Mouse (Mus musculus): ENCODE results near the gene Wdr13. TPM values are rescaled to one million over a fixed set of nuclear protein-coding genes. Genes with fewer than 3 reads are reported as not detected.
A peak's percentile ranks its signal among the peaks of the same experiment; 100 is the strongest.
"Not testable (repeated sequence)": the region's sequence is repeated elsewhere in the genome, so short reads cannot be mapped to it uniquely, and the experiment has no call there.

Gene Wdr13
- polyA plus RNA-seq, 1 experiment from 2014 or later = 15.6 TPM

- Histone ChIP-seq H3K4me3 (ENCODE audit: low read depth, low read length) (no peak overlapping the region), H3K9ac (ENCODE audit: low read length) (no peak overlapping the region), H3K9me3 (ENCODE audit: control insufficient read depth, low read length) (no peaks in the 10 kb centered on the region), H3K27me3 (ENCODE audit: control insufficient read depth, insufficient read depth, low read length) (no peaks in the 10 kb centered on the region), H3K4me1 (replicated peaks; ENCODE audit: control insufficient read depth, insufficient read depth) (no peaks in the 10 kb centered on the region), H3K36me3 (ENCODE audit: control insufficient read depth, insufficient read depth, low read length) (no peaks in the 10 kb centered on the region), H3K4me2 (replicated peaks; ENCODE audit: low read depth) (no peak overlapping the region), H3K27ac (replicated peaks) (no peak overlapping the region)
- no peak for ATAC-seq (ENCODE audit: low FRiP score, low TSS enrichment)
- peak; percentile 16 for DNase-seq (ENCODE audit: low spot score)
- WGBS = 27% methylated on average over 3 of the region's 3 CpGs
- TF ChIP-seq CTCF (IDR thresholded peaks at IDR 0.05; ENCODE audit: low read depth) (peak; percentile 56), EP300 (optimal IDR thresholded peaks at IDR 0.05) (no peak)
Measured at GRCm38 (mm10) chrX:8101017-8101416, 31.7 kb downstream of the Wdr13 start.

DNA sequence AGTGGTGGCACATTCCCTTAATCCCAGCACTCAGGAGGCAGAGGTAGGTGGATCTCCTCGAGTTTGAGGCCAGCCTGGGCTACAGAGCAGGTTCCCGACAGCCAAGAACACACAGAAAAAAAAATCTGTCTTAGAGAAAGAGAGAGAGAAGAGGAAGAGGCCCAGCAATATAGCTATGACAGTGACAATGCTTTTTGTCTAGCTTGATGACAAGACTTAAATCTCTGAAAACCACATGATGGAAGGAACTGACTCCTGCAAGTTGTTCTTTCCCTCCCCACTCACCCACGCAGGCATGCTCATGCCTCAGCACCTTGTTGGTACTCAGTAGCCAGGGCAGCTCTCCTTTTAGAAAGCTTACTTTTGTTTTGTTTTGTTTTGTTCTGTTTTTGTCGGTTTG is 33.3 kb downstream of the Wdr13 start:
- no peak overlapping the region for H3K27ac ChIP-seq (replicated peaks)
- ATAC-seq (ENCODE audit: low FRiP score, low TSS enrichment) = no peak

DNA sequence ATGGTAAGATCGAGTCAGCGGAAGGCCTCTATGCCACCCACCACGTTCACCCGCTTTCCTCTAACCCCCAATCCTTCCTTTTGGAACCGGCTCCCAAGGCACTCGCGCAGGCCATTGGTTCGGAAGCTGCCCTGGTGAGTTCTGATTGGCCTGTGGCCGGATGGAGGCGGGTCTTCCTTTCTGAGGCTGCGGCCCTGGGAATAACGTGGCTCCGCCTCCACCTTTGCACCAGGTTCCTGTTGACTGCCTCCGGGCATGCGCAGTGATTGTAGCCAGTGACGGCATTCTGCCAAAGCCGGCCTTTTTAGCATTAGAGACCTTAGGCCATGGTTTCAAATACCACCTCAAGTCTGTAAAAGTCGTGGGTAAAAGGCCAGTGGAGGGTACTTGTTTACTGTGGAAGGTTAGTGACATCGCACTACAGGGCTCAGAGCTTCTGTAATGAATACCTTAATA is 35.9 kb downstream of the Wdr13 start:
- Histone ChIP-seq H3K4me1 (replicated peaks; ENCODE audit: control insufficient read depth, insufficient read depth) (no peaks in the 10 kb centered on the region), H3K27me3 (ENCODE audit: control insufficient read depth, insufficient read depth, low read length) (no peaks in the 10 kb centered on the region), H3K9ac (ENCODE audit: low read length) (0 out of 2 replicates have a peak overlapping the region, but pooled peaks have one; percentile 35), H3K4me3 (ENCODE audit: low read depth, low read length) (no peak overlapping the region), H3K36me3 (ENCODE audit: control insufficient read depth, insufficient read depth, low read length) (no peaks in the 10 kb centered on the region), H3K9me3 (ENCODE audit: control insufficient read depth, low read length) (no peaks in the 10 kb centered on the region), H3K4me2 (replicated peaks; ENCODE audit: low read depth) (peak overlapping the region; percentile 40), H3K27ac (replicated peaks) (no peak overlapping the region)
- TF ChIP-seq CTCF (IDR thresholded peaks at IDR 0.05; ENCODE audit: low read depth) (no peak), EP300 (optimal IDR thresholded peaks at IDR 0.05) (no peak)
- ATAC-seq (ENCODE audit: low FRiP score, low TSS enrichment) (peak; percentile 98), DNase-seq (ENCODE audit: low spot score) (peak; percentile 95)
- 25% methylated on average over 14 of the region's 19 CpGs for WGBS

More for the DNA sequence above, 33.3 kb downstream of the Wdr13 start:
- no peak for DNase-seq (ENCODE audit: low spot score)
- no peaks in the 10 kb centered on the region for H3K4me1 ChIP-seq (replicated peaks; ENCODE audit: control insufficient read depth, insufficient read depth)
- no peaks in the 10 kb centered on the region for H3K36me3 ChIP-seq (ENCODE audit: control insufficient read depth, insufficient read depth, low read length)
- 49% methylated on average over 4 of the region's 4 CpGs for WGBS
- no peaks in the 10 kb centered on the region for H3K9me3 ChIP-seq (ENCODE audit: control insufficient read depth, low read length)
- no peak overlapping the region for H3K9ac ChIP-seq (ENCODE audit: low read length)
- no peak overlapping the region for H3K4me3 ChIP-seq (ENCODE audit: low read depth, low read length)
- no peak overlapping the region for H3K4me2 ChIP-seq (replicated peaks; ENCODE audit: low read depth)
- no peaks in the 10 kb centered on the region for H3K27me3 ChIP-seq (ENCODE audit: control insufficient read depth, insufficient read depth, low read length)
- TF ChIP-seq CTCF (IDR thresholded peaks at IDR 0.05; ENCODE audit: low read depth) (no peak), EP300 (optimal IDR thresholded peaks at IDR 0.05) (no peak)

GRCm38 (mm10) chrX:8096068-8096786 is 36.5 kb downstream of the Wdr13 start:
- H3K4me3 ChIP-seq (ENCODE audit: low read depth, low read length) = peak overlapping the region; percentile 18; the same call in 1 of the 2 replicates
- ATAC-seq (ENCODE audit: low FRiP score, low TSS enrichment) = peak; percentile 95
- DNase-seq (ENCODE audit: low spot score); H3K36me3 ChIP-seq (ENCODE audit: control insufficient read depth, insufficient read depth, low read length); H3K27ac ChIP-seq (replicated peaks); H3K27me3 ChIP-seq (ENCODE audit: control insufficient read depth, insufficient read depth, low read length); H3K9ac ChIP-seq (ENCODE audit: low read length); H3K4me1 ChIP-seq (replicated peaks; ENCODE audit: control insufficient read depth, insufficient read depth); H3K9me3 ChIP-seq (ENCODE audit: control insufficient read depth, low read length): not testable (repeated sequence)
- 21% methylated on average over 18 of the region's 48 CpGs for WGBS
- peak overlapping the region; percentile 36; the same call in 1 of the 2 replicates for H3K4me2 ChIP-seq (replicated peaks; ENCODE audit: low read depth)

DNA sequence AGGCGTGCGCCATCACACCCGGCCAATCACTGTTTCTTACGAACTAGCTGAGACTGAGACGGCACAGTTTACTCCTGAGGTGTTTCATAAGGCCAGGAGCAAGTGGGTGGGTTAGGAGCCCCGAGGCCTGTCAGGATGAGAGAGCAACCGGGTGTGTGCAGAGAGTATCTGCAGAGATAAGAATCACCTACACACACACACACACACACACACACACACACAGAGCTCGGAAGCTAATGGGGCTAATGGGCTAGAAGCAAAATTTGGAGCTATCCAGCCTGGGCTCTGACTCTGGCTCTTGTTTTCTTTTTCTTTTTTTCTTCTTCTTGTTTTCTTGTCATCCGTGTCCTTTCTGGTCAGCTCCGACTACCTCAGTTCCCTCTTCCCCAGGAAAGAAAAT is 37.1 kb downstream of the Wdr13 start:
- no peaks in the 10 kb centered on the region for H3K36me3 ChIP-seq (ENCODE audit: control insufficient read depth, insufficient read depth, low read length)
- WGBS = 73% methylated on average over 10 of the region's 10 CpGs
- TF ChIP-seq EP300 (optimal IDR thresholded peaks at IDR 0.05) = no peak
- TF ChIP-seq CTCF (IDR thresholded peaks at IDR 0.05; ENCODE audit: low read depth) = no peak
- no peaks in the 10 kb centered on the region for H3K4me1 ChIP-seq (replicated peaks; ENCODE audit: control insufficient read depth, insufficient read depth)
- H3K9me3 ChIP-seq (ENCODE audit: control insufficient read depth, low read length) = no peaks in the 10 kb centered on the region
- ATAC-seq (ENCODE audit: low FRiP score, low TSS enrichment) (no peak), DNase-seq (ENCODE audit: low spot score) (no peak)
- H3K4me2 ChIP-seq (replicated peaks; ENCODE audit: low read depth) = peak overlapping the region; percentile 36; the same call in 1 of the 2 replicates
- no peak overlapping the region for H3K27ac ChIP-seq (replicated peaks)
- H3K4me3 ChIP-seq (ENCODE audit: low read depth, low read length) = peak overlapping the region; percentile 18; the same call in 1 of the 2 replicates
- H3K27me3 ChIP-seq (ENCODE audit: control insufficient read depth, insufficient read depth, low read length) = no peaks in the 10 kb centered on the region
- H3K9ac ChIP-seq (ENCODE audit: low read length) = no peak overlapping the region

DNA sequence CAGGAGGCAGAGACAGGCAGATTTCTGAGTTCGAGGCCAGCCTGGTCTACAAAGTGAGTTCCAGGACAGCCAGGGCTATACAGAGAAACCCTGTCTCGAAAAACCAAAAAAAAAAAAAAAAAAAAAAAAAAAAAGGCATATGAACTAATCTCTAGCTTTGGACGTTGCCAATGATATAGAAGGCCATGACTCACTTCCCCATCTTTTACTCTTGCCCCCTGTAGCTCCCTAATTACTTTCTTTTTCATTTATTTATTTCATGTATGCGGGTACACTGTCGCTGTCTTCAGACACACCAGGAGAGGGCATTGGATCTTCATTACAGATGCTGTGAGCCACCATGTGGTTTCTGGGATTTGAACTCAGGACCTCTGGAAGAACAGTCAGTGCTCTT is 41.7 kb downstream of the Wdr13 start:
- not testable (repeated sequence) for H3K36me3 ChIP-seq (ENCODE audit: control insufficient read depth, insufficient read depth, low read length); DNase-seq (ENCODE audit: low spot score); H3K4me1 ChIP-seq (replicated peaks; ENCODE audit: control insufficient read depth, insufficient read depth); H3K9me3 ChIP-seq (ENCODE audit: control insufficient read depth, low read length); ATAC-seq (ENCODE audit: low FRiP score, low TSS enrichment); H3K9ac ChIP-seq (ENCODE audit: low read length); H3K4me3 ChIP-seq (ENCODE audit: low read depth, low read length); H3K27ac ChIP-seq (replicated peaks); H3K27me3 ChIP-seq (ENCODE audit: control insufficient read depth, insufficient read depth, low read length); H3K4me2 ChIP-seq (replicated peaks; ENCODE audit: low read depth)
- WGBS = 69% methylated on average over 4 of the region's 5 CpGs
